Mouse (Mus musculus): ENCODE measurements around the gene Srsf7. TPM values are rescaled to one million over a fixed set of nuclear protein-coding genes. Genes with fewer than 3 reads are reported as not detected.
"Not testable (repeated sequence)": the region's sequence is repeated elsewhere in the genome, so short reads cannot be mapped to it uniquely, and the experiment has no call there.

Gene Srsf7
- polyA plus RNA-seq, 1 experiment from 2014 or later: 476 TPM

- Histone ChIP-seq H3K36me3 (ENCODE audit: control insufficient read depth, insufficient read depth, low read length) (0 out of 2 replicates have a peak, but pooled peaks cover 3% of the 10 kb centered on the region), H3K4me1 (ENCODE audit: control insufficient read depth, insufficient read depth, low read length) (no peaks in the 10 kb centered on the region), H3K9ac (ENCODE audit: low read depth, low read length) (no peak overlapping the region), H3K9me3 (ENCODE audit: control insufficient read depth, low read length) (no peaks in the 10 kb centered on the region), H3K27ac (ENCODE audit: low read length) (no peak overlapping the region), H3K27me3 (replicated peaks; ENCODE audit: control insufficient read depth, insufficient read depth, low read length) (no peaks in the 10 kb centered on the region), H3K4me3 (ENCODE audit: low read length) (no peak overlapping the region), H3K4me2 (ENCODE audit: low read depth, low read length) (no peak overlapping the region)
- WGBS: 82% methylated on average over 7 of the region's 7 CpGs
- ATAC-seq: no peak
These were observed 27.3 kb upstream of the Srsf7 start for GRCm38 (mm10) chr17:80234376-80234775.

- no peak overlapping the region for H3K9ac ChIP-seq (ENCODE audit: low read depth, low read length)
- no peaks in the 10 kb centered on the region for H3K9me3 ChIP-seq (ENCODE audit: control insufficient read depth, low read length)
- no peak overlapping the region for H3K4me3 ChIP-seq (ENCODE audit: low read length)
- no peak overlapping the region for H3K4me2 ChIP-seq (ENCODE audit: low read depth, low read length)
- H3K4me1 ChIP-seq (ENCODE audit: control insufficient read depth, insufficient read depth, low read length): no peaks in the 10 kb centered on the region
- H3K36me3 ChIP-seq (ENCODE audit: control insufficient read depth, insufficient read depth, low read length): 0 out of 2 replicates have a peak, but pooled peaks cover 3% of the 10 kb centered on the region
- no peaks in the 10 kb centered on the region for H3K27me3 ChIP-seq (replicated peaks; ENCODE audit: control insufficient read depth, insufficient read depth, low read length)
- no peak overlapping the region for H3K27ac ChIP-seq (ENCODE audit: low read length)
- 88% methylated on average over 5 of the region's 5 CpGs for WGBS
- no peak for ATAC-seq
These were observed 26.7 kb upstream of the Srsf7 start for GRCm38 (mm10) chr17:80233844-80234243.

DNA sequence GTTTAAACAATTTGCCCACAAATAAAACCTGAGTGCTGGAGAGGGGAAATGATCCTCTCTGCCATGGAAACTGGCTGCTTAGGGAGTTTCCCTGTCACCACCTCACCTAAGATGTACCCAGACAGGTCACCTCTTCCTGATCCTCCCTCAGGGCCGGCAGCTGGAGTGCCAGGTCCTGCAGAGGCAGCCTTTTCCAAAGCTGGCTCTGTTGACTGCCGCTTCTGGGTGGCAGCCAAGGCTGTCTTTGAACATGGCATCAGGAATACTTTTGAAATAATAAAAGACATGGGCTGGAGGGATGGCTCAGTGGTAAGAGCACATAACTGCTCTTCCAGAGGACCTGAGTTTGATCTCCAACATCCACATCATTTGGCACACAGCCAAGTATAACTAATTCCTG lies 22.3 kb upstream of the Srsf7 start:
- Histone ChIP-seq H3K27ac (ENCODE audit: low read length) (no peak overlapping the region), H3K36me3 (ENCODE audit: control insufficient read depth, insufficient read depth, low read length) (no peaks in the 10 kb centered on the region), H3K9me3 (ENCODE audit: control insufficient read depth, low read length) (no peaks in the 10 kb centered on the region), H3K27me3 (replicated peaks; ENCODE audit: control insufficient read depth, insufficient read depth, low read length) (no peaks in the 10 kb centered on the region), H3K9ac (ENCODE audit: low read depth, low read length) (no peak overlapping the region), H3K4me3 (ENCODE audit: low read length) (no peak overlapping the region), H3K4me2 (ENCODE audit: low read depth, low read length) (no peak overlapping the region), H3K4me1 (ENCODE audit: control insufficient read depth, insufficient read depth, low read length) (peaks cover 4% of the 10 kb centered on the region; the same call in 1 of the 2 replicates)
- WGBS: 77% methylated on average over 2 of the region's 2 CpGs
- ATAC-seq: no peak

DNA sequence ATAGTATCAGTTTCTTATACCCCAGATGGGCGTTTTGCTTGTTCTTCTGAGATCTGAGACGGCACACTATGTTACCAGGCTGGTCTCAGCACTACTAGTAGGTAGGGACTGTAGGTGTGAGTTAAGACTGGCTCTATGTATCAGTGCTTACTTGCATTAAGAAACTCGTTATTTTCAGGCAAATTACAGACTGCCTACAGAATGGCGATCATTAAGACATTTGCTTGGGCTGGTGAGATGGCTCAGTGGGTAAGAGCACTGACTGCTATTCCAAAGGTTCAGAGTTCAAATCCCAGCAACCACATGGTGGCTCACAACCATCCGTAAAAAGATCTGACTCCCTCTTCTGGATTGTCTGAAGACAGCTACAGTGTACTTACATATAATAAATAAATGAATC lies 18.0 kb upstream of the Srsf7 start:
- not testable (repeated sequence) for H3K27me3 ChIP-seq (replicated peaks; ENCODE audit: control insufficient read depth, insufficient read depth, low read length); H3K36me3 ChIP-seq (ENCODE audit: control insufficient read depth, insufficient read depth, low read length); H3K4me1 ChIP-seq (ENCODE audit: control insufficient read depth, insufficient read depth, low read length); H3K9me3 ChIP-seq (ENCODE audit: control insufficient read depth, low read length); ATAC-seq
- Histone ChIP-seq H3K4me2 (ENCODE audit: low read depth, low read length) (peak overlapping the region; percentile 72), H3K9ac (ENCODE audit: low read depth, low read length) (peak overlapping the region; percentile 73), H3K4me3 (ENCODE audit: low read length) (peak overlapping the region; percentile 65), H3K27ac (ENCODE audit: low read length) (peak overlapping the region; percentile 86; the same call in 1 of the 2 replicates)
- 37% methylated on average over 5 of the region's 5 CpGs for WGBS

GRCm38 (mm10) chr17:80224326-80225116 lies 17.4 kb upstream of the Srsf7 start, which contains the start of gene Gemin6:
Gene Gemin6 (plus strand): TSS chr17:80224441.
- Histone ChIP-seq H3K4me3 (ENCODE audit: low read length) (peak within 1 kb of the TSS; percentile 65), H3K9me3 (ENCODE audit: control insufficient read depth, low read length) (no peaks in the 10 kb centered on the region), H3K9ac (ENCODE audit: low read depth, low read length) (peak within 1 kb of the TSS; percentile 73), H3K27me3 (replicated peaks; ENCODE audit: control insufficient read depth, insufficient read depth, low read length) (no peaks in the 10 kb centered on the region), H3K36me3 (ENCODE audit: control insufficient read depth, insufficient read depth, low read length) (no peaks in the 10 kb centered on the region), H3K4me1 (ENCODE audit: control insufficient read depth, insufficient read depth, low read length) (peaks cover 4% of the 10 kb centered on the region; the same call in 1 of the 2 replicates), H3K4me2 (ENCODE audit: low read depth, low read length) (peak within 1 kb of the TSS; percentile 72), H3K27ac (ENCODE audit: low read length) (peak within 1 kb of the TSS; percentile 86)
- under 1% methylated on average over 33 of the region's 33 CpGs for WGBS
- ATAC-seq: peak; percentile 99

DNA sequence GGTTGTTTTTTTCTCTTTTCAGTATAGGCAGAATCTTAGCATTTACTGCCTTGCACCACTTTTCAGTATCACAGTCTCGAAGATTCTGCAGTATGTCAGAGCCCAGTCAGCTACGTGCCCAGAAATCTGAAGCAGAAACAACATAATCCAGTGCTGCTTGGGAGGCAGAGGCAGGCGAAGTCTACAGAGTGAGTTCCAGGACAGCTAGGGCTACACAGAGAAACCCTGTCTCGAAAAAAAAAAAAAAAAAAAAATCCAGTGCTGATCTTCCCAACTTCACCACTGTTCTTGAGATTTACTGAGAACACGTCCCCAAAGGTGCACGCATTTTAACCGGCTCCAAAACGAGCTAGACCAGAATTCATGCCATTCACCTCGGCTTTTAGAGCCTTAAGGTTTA lies 16.7 kb upstream of the Srsf7 start:
- peaks cover 4% of the 10 kb centered on the region; the same call in 1 of the 2 replicates for H3K4me1 ChIP-seq (ENCODE audit: control insufficient read depth, insufficient read depth, low read length)
- no peaks in the 10 kb centered on the region for H3K36me3 ChIP-seq (ENCODE audit: control insufficient read depth, insufficient read depth, low read length)
- peak; percentile 64 for ATAC-seq
- H3K4me2 ChIP-seq (ENCODE audit: low read depth, low read length): peak overlapping the region; percentile 72
- peak overlapping the region; percentile 86 for H3K27ac ChIP-seq (ENCODE audit: low read length)
- H3K4me3 ChIP-seq (ENCODE audit: low read length): peak overlapping the region; percentile 65
- 5% methylated on average over 9 of the region's 9 CpGs for WGBS
- H3K9me3 ChIP-seq (ENCODE audit: control insufficient read depth, low read length): no peaks in the 10 kb centered on the region
- H3K9ac ChIP-seq (ENCODE audit: low read depth, low read length): peak overlapping the region; percentile 73
- H3K27me3 ChIP-seq (replicated peaks; ENCODE audit: control insufficient read depth, insufficient read depth, low read length): no peaks in the 10 kb centered on the region

DNA sequence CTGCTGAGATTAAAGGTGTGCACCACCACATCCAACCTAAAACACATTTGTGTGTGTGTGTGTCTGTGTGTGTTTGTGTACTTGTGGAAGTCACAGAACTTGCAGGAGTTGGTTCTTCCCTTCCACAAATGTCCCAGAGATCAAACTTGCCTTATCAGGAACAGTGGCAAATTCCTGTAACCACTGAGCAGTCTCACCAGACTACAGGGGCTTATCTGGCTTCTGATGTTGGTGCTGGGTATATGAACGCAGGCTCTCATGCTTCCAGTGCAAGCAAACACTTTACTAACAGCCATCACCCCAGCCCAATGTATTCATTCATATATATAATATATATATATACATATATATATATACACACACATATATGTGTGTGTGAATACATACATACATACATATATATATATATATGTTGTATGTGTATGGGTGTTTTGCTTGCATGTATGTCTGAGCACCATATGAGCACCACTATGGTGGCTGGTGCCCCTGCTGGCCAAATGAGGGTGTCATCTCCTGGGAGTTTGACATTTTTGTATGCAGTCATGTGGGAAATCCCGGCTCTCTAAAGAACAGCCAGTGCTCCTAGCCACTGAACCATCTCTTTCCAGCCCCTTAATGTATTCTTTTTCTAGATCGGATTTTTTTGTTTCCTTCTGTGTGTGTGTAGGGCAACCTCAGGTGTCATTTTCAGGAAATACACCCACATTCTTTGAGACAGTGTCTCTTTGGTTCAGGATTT lies 15.0 kb upstream of the Srsf7 start:
- ATAC-seq: no peak
- 75% methylated on average over 3 of the region's 3 CpGs for WGBS
- H3K4me3 ChIP-seq (ENCODE audit: low read length): no peak overlapping the region
- no peaks in the 10 kb centered on the region for H3K36me3 ChIP-seq (ENCODE audit: control insufficient read depth, insufficient read depth, low read length)
- no peaks in the 10 kb centered on the region for H3K27me3 ChIP-seq (replicated peaks; ENCODE audit: control insufficient read depth, insufficient read depth, low read length)
- no peak overlapping the region for H3K9ac ChIP-seq (ENCODE audit: low read depth, low read length)
- H3K4me2 ChIP-seq (ENCODE audit: low read depth, low read length): no peak overlapping the region
- no peaks in the 10 kb centered on the region for H3K9me3 ChIP-seq (ENCODE audit: control insufficient read depth, low read length)
- peaks cover 4% of the 10 kb centered on the region; the same call in 1 of the 2 replicates for H3K4me1 ChIP-seq (ENCODE audit: control insufficient read depth, insufficient read depth, low read length)
- H3K27ac ChIP-seq (ENCODE audit: low read length): no peak overlapping the region

DNA sequence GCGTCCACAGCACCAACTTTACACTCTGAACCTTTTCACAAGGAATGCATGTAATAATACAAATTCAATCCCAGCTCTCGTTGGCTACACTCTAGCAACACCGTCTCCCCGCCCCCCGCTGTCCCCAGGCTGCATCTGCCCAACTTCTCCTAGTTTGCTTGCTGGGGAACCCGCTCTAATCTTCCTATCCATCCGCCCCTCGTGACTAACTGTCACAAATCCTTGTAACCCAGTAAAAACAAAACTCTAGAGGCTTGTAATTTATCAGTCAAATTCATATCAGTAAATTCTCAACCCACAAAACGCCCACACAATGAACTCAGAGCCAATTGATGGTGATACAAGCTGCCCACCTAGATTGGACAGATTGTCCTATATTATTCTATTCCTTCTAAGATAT lies 14.1 kb upstream of the Srsf7 start:
- WGBS: 68% methylated on average over 9 of the region's 9 CpGs
- no peaks in the 10 kb centered on the region for H3K27me3 ChIP-seq (replicated peaks; ENCODE audit: control insufficient read depth, insufficient read depth, low read length)
- no peak overlapping the region for H3K9ac ChIP-seq (ENCODE audit: low read depth, low read length)
- no peaks in the 10 kb centered on the region for H3K9me3 ChIP-seq (ENCODE audit: control insufficient read depth, low read length)
- H3K4me2 ChIP-seq (ENCODE audit: low read depth, low read length): no peak overlapping the region
- H3K4me1 ChIP-seq (ENCODE audit: control insufficient read depth, insufficient read depth, low read length): peaks cover 4% of the 10 kb centered on the region; the same call in 1 of the 2 replicates
- no peaks in the 10 kb centered on the region for H3K36me3 ChIP-seq (ENCODE audit: control insufficient read depth, insufficient read depth, low read length)
- no peak for ATAC-seq
- no peak overlapping the region for H3K4me3 ChIP-seq (ENCODE audit: low read length)
- H3K27ac ChIP-seq (ENCODE audit: low read length): no peak overlapping the region

GRCm38 (mm10) chr17:80220131-80220530 lies 13.0 kb upstream of the Srsf7 start:
- no peak overlapping the region for H3K27ac ChIP-seq (ENCODE audit: low read length)
- 71% methylated on average over 2 of the region's 2 CpGs for WGBS
- H3K27me3 ChIP-seq (replicated peaks; ENCODE audit: control insufficient read depth, insufficient read depth, low read length): no peaks in the 10 kb centered on the region
- no peaks in the 10 kb centered on the region for H3K36me3 ChIP-seq (ENCODE audit: control insufficient read depth, insufficient read depth, low read length)
- H3K4me2 ChIP-seq (ENCODE audit: low read depth, low read length): no peak overlapping the region
- no peak overlapping the region for H3K9ac ChIP-seq (ENCODE audit: low read depth, low read length)
- no peak overlapping the region for H3K4me3 ChIP-seq (ENCODE audit: low read length)
- H3K4me1 ChIP-seq (ENCODE audit: control insufficient read depth, insufficient read depth, low read length): peaks cover 2% of the 10 kb centered on the region; the same call in 1 of the 2 replicates
- no peak for ATAC-seq
- no peaks in the 10 kb centered on the region for H3K9me3 ChIP-seq (ENCODE audit: control insufficient read depth, low read length)

Measured in intestine, embryonic 16.5 days (tissue).